Mouse (Mus musculus) gastrocnemius, postnatal 14 days (tissue): ENCODE measurements around the gene Ogn. TPM values are rescaled to one million over a fixed set of nuclear protein-coding genes. Genes with fewer than 3 reads are reported as not detected.
"Not testable (repeated sequence)": the region's sequence is repeated elsewhere in the genome, so short reads cannot be mapped to it uniquely, and the experiment has no call there.

Experiments used
- DNase-seq: peaks from one replicate; pipeline ENCODE4 v3.0.0; 2021; ENCODE audit warnings: mixed read lengths
- intact Hi-C: fragments of 180-260 bp; cut with DNase I; formaldehyde crosslinking; loops from one replicate; pipeline ENCODE4 v1.15.1; 2025; ENCODE audit warnings: low total_unique reads
- long read RNA-seq, 2 experiments: library from polyadenylated mRNA; stranded (forward); transcript quantifications; one replicate each; pipeline ENCODE4 v2.0.0; 2021
- total RNA-seq, 2 experiments: library from RNA; stranded (reverse); gene quantifications; 2 replicates each; pipeline ENCODE4 v1.2.3; 2021

Gene Ogn
- 10 to 100 TPM; 57.4 to 70.5 TPM for total RNA-seq
- long read RNA-seq, experiment 1, transcript Ogn-201 (7 exons, 2,566 nt), result major isoform, 10 of 27 reads
- long read RNA-seq, experiment 1, partial matches to known transcripts, result 16 of 27 reads
- long read RNA-seq, experiment 1, other reads (novel, unspliced or antisense), result 1 of 27 reads
- long read RNA-seq, experiment 2, transcript Ogn-201 (7 exons, 2,566 nt), result major isoform, 14 of 27 reads
- long read RNA-seq, experiment 2, partial matches to known transcripts, result 12 of 27 reads
- long read RNA-seq, experiment 2, other reads (novel, unspliced or antisense), result 1 of 27 reads

GRCm38 (mm10) chr13:49607714-49608113 is at the start of gene Ogn:
Ogn (plus strand) TSS chr13:49608046.
- intact Hi-C loops, result no loop called here
- DNase-seq, result peak; percentile 36

GRCm38 (mm10) chr13:49559185-49559584 is 48.7 kb upstream of the Ogn start:
- intact Hi-C loops, result loop anchor here (10.0 kb wide), 1 partner anchor 86 kb away; no protein-coding TSS in a partner anchor
- DNase-seq, result peak; percentile 53

DNA sequence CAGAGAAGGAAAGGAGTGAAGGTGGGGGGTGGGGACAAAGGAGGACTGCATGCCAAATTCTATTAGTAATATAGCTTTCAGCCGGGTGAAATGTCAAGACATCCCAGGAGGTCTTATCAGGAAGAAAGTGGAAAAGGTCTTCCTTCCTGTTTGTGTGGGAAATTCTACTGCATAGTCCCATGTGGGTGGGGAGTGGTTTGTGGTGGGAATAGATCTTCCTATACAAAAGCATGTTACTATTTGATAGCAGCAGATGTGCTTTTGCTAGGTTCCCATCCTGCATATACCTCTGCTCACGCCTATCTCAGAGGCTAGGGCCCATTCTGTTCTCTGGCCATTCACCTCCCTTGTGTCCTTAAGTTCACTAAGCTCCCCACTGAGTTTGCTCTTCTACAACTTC is 47.0 kb upstream of the Ogn start:
- intact Hi-C loops, result no loop called here

GRCm38 (mm10) chr13:49564347-49564746 is 43.5 kb upstream of the Ogn start:
- intact Hi-C loops, result no loop called here
- no peak for DNase-seq

More for the DNA sequence above, 47.0 kb upstream of the Ogn start:
- no peak for DNase-seq

DNA sequence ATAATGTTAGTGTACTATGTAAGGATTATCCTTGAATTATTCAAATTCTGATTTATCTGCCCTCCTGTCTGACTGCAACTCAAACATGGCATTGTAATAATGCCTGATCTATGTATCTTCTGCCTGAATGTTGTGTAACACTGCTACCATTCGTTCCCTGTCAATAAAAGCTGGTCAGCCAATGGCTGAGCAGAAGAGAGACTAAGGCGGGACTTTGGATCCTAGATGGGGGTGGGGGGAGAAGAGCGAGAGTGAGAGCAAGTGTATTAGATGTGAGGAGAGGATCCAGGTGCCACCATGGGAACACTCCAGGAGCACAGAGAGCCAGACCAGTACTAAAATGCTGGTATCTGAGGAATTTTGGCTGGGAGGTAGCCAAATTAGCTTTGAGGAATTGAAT is 37.5 kb upstream of the Ogn start:
- intact Hi-C loops, result no loop called here
- DNase-seq, result no peak

GRCm38 (mm10) chr13:49571418-49571817 is 36.4 kb upstream of the Ogn start:
- no peak for DNase-seq
- intact Hi-C loops, result no loop called here

DNA sequence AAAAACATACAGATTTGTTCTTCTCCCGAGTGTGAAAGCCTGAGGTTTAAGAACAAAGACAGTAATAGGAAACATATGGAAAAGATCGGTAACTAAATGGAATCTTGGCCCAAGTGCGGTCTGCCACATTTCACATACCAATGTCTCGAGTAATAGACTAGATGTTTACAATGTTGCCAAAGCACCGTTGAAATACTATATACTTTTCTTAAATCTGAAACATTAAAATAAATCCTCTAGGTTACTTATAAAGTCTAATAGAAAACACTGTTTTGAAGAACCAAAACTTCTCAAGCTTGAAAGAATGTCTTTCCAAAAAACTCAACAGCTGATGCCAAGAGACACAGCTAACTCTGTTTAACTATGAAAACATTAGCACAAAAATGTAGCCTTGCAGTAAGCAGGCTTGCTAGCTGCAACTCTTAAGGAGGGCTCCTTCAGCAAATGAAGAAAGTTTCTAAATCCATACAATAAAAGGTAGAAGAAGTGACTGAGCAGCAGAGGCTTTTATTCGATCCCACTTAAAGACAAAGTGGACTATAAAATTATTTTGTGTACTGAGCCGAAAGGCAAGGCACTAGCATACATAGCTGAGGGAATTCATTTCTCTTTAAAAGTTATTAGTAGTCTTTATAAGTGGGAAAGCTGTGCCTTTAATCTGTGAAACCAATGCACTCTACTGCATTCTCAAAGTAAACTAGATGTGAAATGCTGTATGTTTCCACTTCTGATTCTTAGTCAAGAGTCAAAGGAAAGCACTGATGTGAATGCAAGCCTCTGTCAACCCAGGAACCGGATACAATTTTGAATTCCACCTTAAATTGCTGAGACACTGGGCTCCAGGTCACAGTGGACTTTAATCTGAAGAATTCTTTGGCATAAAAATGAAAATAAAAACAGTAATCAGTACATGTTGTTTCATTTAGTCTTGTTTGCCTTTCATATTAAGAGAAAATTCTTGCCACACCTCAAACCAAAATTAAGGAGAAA is 26.0 kb upstream of the Ogn start, which contains the start of gene Omd:
Gene Omd, plus strand, starts transcription at position 922 of the 990 bp plus-strand sequence.
- no peak for DNase-seq
- intact Hi-C loops, result no loop called here

DNA sequence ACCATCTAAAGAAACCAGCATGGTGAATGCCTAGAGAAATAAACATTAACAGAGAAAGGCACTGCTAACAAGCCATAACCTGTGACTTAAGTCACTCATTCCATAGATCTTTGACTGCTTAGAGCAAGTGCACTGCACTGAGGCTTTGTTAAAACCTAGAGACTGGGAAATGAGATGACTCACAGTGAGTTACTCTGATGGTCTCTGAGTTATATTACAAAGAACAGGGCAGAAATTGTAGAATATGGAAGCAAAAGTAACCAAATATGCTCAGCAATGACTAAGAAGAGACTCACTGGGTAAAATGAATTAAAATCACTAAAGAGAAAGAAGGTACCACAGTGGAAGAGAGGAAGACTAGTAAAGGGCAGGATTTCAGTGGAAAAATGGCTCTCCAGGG is 24.0 kb upstream of the Ogn start:
- DNase-seq, result no peak
- intact Hi-C loops, result no loop called here

GRCm38 (mm10) chr13:49584307-49585005 is 23.4 kb upstream of the Ogn start:
- peak; percentile 54 for DNase-seq
- intact Hi-C loops, result no loop called here

GRCm38 (mm10) chr13:49586062-49586461 is 21.8 kb upstream of the Ogn start:
- DNase-seq, result no peak

GRCm38 (mm10) chr13:49602541-49602940 is 5.3 kb upstream of the Ogn start:
- DNase-seq, intact Hi-C loops: not testable (repeated sequence)

More at GRCm38 (mm10) chr13:49586062-49586461, 21.8 kb upstream of the Ogn start:
- intact Hi-C loops, result no loop called here

GRCm38 (mm10) chr13:49603603-49604002 is 4.2 kb upstream of the Ogn start:
- no peak for DNase-seq
- intact Hi-C loops, result no loop called here

- DNase-seq, result no peak
These were observed 910 bp downstream of the Ogn start for GRCm38 (mm10) chr13:49608589-49609322.

DNA sequence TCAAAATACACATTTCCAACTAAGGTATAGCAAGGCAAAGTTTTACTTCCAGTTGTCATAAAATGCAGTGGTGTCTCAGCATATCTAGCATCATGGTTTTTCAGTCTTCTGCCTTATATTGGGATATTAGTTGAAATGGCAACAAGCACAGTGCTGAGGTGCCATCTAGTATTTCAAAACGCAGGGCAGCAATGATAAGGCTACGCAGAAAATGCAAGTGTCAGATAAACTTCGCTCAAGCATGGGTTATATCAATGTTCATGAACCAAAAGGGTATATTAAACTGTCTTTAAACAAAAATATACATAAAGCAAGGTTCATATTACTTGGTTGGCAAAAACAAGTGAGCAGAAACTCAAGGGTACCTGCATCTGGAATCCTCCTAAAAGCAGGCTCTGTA is 9.2 kb downstream of the Ogn start:
- intact Hi-C loops, result no loop called here
- no peak for DNase-seq

More at GRCm38 (mm10) chr13:49608589-49609322, 910 bp downstream of the Ogn start:
- intact Hi-C loops, result no loop called here

DNA sequence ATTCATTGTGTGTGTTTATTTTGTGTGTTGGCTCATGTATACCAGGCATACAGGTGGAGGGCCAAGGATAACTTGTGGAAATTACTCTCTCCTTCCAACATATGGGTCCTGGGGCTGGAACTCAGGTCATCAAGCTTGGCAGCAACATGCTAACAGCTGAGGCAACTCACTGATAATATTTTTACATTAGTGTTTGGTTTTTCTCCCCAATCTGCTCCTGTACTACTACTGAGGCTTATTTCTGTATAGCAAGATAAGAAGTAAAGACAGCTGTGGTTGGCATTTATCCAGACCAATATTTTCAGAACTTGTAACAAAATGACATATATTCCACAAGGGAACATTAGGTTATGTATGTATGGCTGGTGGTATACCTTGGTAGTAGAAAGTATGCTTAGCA is 10.5 kb downstream of the Ogn start:
- intact Hi-C loops, result no loop called here
- DNase-seq, result no peak

DNA sequence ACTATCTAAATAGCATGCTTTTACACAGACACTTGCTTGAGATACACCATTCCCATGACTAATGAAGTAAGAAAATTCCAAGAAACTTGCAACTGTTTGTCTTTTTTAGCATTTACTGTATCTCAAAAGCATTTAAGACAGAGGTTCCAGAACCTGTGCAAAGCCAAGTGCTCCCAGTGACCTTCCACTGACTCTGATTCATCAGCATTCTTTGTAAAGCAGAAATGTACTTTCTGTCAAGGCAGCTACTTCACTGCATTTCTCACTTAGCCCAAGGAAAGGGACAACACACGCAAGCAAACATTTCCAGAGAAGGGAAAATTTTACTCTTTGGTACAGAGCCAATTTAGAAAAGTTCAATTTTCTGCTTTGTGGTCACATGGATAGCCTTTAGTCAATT is 15.4 kb downstream of the Ogn start:
- no peak for DNase-seq
- intact Hi-C loops, result no loop called here

DNA sequence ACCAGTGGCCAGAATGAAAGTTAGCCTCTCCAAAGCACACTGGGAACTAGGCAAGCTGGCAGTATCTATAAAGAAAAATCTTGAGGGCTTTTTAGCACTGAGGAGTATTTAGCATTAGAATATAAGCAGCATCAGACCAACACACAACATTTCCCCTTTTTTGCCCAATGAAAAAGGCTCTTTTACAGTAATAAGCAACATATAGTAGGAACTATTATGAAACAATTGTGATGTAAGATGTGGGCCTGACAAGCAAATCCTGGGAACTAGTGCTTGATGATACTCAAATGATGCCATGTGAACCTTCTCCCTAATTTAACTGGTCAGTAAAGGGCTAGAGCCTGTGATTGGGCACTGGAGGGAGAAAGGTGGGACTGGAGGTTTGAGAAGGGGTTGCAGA is 20.3 kb downstream of the Ogn start:
- intact Hi-C loops, result no loop called here
- no peak for DNase-seq

GRCm38 (mm10) chr13:49629076-49629475 is 21.2 kb downstream of the Ogn start:
- intact Hi-C loops, result no loop called here
- DNase-seq, result no peak

- DNase-seq, result no peak
- intact Hi-C loops, result loop anchor here (10.0 kb wide), 1 partner anchor 85 kb away; no protein-coding TSS in a partner anchor
These were observed 32.1 kb downstream of the Ogn start for GRCm38 (mm10) chr13:49639965-49640364.
